Mouse (Mus musculus): ENCODE results near the gene Gm49450. TPM values are rescaled to one million over a fixed set of nuclear protein-coding genes. Genes with fewer than 3 reads are reported as not detected.

The Gm49450 gene
- total and polyA plus RNA-seq, 2 experiments from 2014 or later: 1,610 TPM; not detected in 1

- Histone ChIP-seq H3K9me3 (ENCODE audit: low read length) (no peaks in the 10 kb centered on the region), H3K4me1 (ENCODE audit: insufficient read depth) (0 out of 2 replicates have a peak, but pooled peaks cover 4% of the 10 kb centered on the region), H3K27ac (ENCODE audit: low read depth, low read length) (no peak overlapping the region), H3K4me2 (ENCODE audit: low read depth) (no peak overlapping the region), H3K9ac (no peak overlapping the region), H3K36me3 (ENCODE audit: insufficient read depth) (0 out of 2 replicates have a peak, but pooled peaks cover 4% of the 10 kb centered on the region), H3K27me3 (ENCODE audit: insufficient read depth, low read length) (no peaks in the 10 kb centered on the region), H3K4me3 (ENCODE audit: low read depth, low read length) (no peak overlapping the region)
- DNase-seq (no peak), ATAC-seq (no peak)
- no peak for TF ChIP-seq CTCF (IDR thresholded peaks at IDR 0.05; ENCODE audit: low read depth)
- 57% methylated on average over 3 of the region's 3 CpGs for WGBS
Measured at GRCm38 (mm10) chr15:98930998-98931397, 22.4 kb downstream of the Gm49450 start.

GRCm38 (mm10) chr15:98930017-98930734 is 23.2 kb downstream of the Gm49450 start:
- no peak for TF ChIP-seq CTCF (IDR thresholded peaks at IDR 0.05; ENCODE audit: low read depth)
- Histone ChIP-seq H3K4me1 (ENCODE audit: insufficient read depth) (0 out of 2 replicates have a peak, but pooled peaks cover 4% of the 10 kb centered on the region), H3K4me3 (ENCODE audit: low read depth, low read length) (no peak overlapping the region), H3K4me2 (ENCODE audit: low read depth) (no peak overlapping the region), H3K27ac (ENCODE audit: low read depth, low read length) (no peak overlapping the region), H3K9me3 (ENCODE audit: low read length) (no peaks in the 10 kb centered on the region), H3K36me3 (ENCODE audit: insufficient read depth) (0 out of 2 replicates have a peak, but pooled peaks cover 4% of the 10 kb centered on the region), H3K9ac (no peak overlapping the region), H3K27me3 (ENCODE audit: insufficient read depth, low read length) (no peaks in the 10 kb centered on the region)
- ATAC-seq: no peak
- DNase-seq: no peak
- WGBS: 50% methylated on average over 8 of the region's 8 CpGs

- 15% methylated on average over 13 of the region's 13 CpGs for WGBS
- Histone ChIP-seq H3K4me3 (ENCODE audit: low read depth, low read length) (no peak overlapping the region), H3K27ac (ENCODE audit: low read depth, low read length) (no peak overlapping the region), H3K27me3 (ENCODE audit: insufficient read depth, low read length) (no peaks in the 10 kb centered on the region), H3K4me2 (ENCODE audit: low read depth) (no peak overlapping the region), H3K9ac (no peak overlapping the region), H3K9me3 (ENCODE audit: low read length) (no peaks in the 10 kb centered on the region), H3K36me3 (ENCODE audit: insufficient read depth) (0 out of 2 replicates have a peak, but pooled peaks cover 4% of the 10 kb centered on the region), H3K4me1 (ENCODE audit: insufficient read depth) (0 out of 2 replicates have a peak, but pooled peaks cover 4% of the 10 kb centered on the region)
- peak; percentile 81 for DNase-seq
- TF ChIP-seq CTCF (IDR thresholded peaks at IDR 0.05; ENCODE audit: low read depth): peak; percentile 81
- ATAC-seq: peak; percentile 83
Measured at GRCm38 (mm10) chr15:98928598-98929240, 24.6 kb downstream of the Gm49450 start.

GRCm38 (mm10) chr15:98927566-98927965 is 25.8 kb downstream of the Gm49450 start:
- ATAC-seq (no peak), DNase-seq (no peak)
- H3K4me2 ChIP-seq (ENCODE audit: low read depth): no peak overlapping the region
- H3K27ac ChIP-seq (ENCODE audit: low read depth, low read length): no peak overlapping the region
- H3K27me3 ChIP-seq (ENCODE audit: insufficient read depth, low read length): no peaks in the 10 kb centered on the region
- no peak overlapping the region for H3K4me3 ChIP-seq (ENCODE audit: low read depth, low read length)
- no peaks in the 10 kb centered on the region for H3K9me3 ChIP-seq (ENCODE audit: low read length)
- no peaks in the 10 kb centered on the region for H3K4me1 ChIP-seq (ENCODE audit: insufficient read depth)
- no peak overlapping the region for H3K9ac ChIP-seq
- H3K36me3 ChIP-seq (ENCODE audit: insufficient read depth): 0 out of 2 replicates have a peak, but pooled peaks cover 4% of the 10 kb centered on the region
- no peak for TF ChIP-seq CTCF (IDR thresholded peaks at IDR 0.05; ENCODE audit: low read depth)
- WGBS: 83% methylated on average over 5 of the region's 5 CpGs

GRCm38 (mm10) chr15:98924682-98925081 is 28.7 kb downstream of the Gm49450 start:
- no peak for ATAC-seq
- Histone ChIP-seq H3K9ac (no peak overlapping the region), H3K36me3 (ENCODE audit: insufficient read depth) (no peaks in the 10 kb centered on the region), H3K27ac (ENCODE audit: low read depth, low read length) (no peak overlapping the region), H3K27me3 (ENCODE audit: insufficient read depth, low read length) (no peaks in the 10 kb centered on the region), H3K9me3 (ENCODE audit: low read length) (no peaks in the 10 kb centered on the region), H3K4me3 (ENCODE audit: low read depth, low read length) (no peak overlapping the region), H3K4me2 (ENCODE audit: low read depth) (no peak overlapping the region), H3K4me1 (ENCODE audit: insufficient read depth) (no peaks in the 10 kb centered on the region)
- no peak for TF ChIP-seq CTCF (IDR thresholded peaks at IDR 0.05; ENCODE audit: low read depth)
- WGBS: 70% methylated on average over 3 of the region's 3 CpGs
- no peak for DNase-seq

GRCm38 (mm10) chr15:98923031-98923537 is 30.3 kb downstream of the Gm49450 start:
- Histone ChIP-seq H3K36me3 (ENCODE audit: insufficient read depth) (no peaks in the 10 kb centered on the region), H3K9ac (no peak overlapping the region), H3K27me3 (ENCODE audit: insufficient read depth, low read length) (no peaks in the 10 kb centered on the region), H3K4me1 (ENCODE audit: insufficient read depth) (no peaks in the 10 kb centered on the region), H3K4me2 (ENCODE audit: low read depth) (no peak overlapping the region), H3K9me3 (ENCODE audit: low read length) (no peaks in the 10 kb centered on the region), H3K27ac (ENCODE audit: low read depth, low read length) (no peak overlapping the region), H3K4me3 (ENCODE audit: low read depth, low read length) (no peak overlapping the region)
- 80% methylated on average over 2 of the region's 2 CpGs for WGBS
- no peak for TF ChIP-seq CTCF (IDR thresholded peaks at IDR 0.05; ENCODE audit: low read depth)
- ATAC-seq (no peak), DNase-seq (no peak)

GRCm38 (mm10) chr15:98922581-98922980 is 30.8 kb downstream of the Gm49450 start:
- Histone ChIP-seq H3K9ac (no peak overlapping the region), H3K27me3 (ENCODE audit: insufficient read depth, low read length) (no peaks in the 10 kb centered on the region), H3K4me3 (ENCODE audit: low read depth, low read length) (no peak overlapping the region), H3K4me2 (ENCODE audit: low read depth) (no peak overlapping the region), H3K9me3 (ENCODE audit: low read length) (no peaks in the 10 kb centered on the region), H3K36me3 (ENCODE audit: insufficient read depth) (no peaks in the 10 kb centered on the region), H3K27ac (ENCODE audit: low read depth, low read length) (no peak overlapping the region), H3K4me1 (ENCODE audit: insufficient read depth) (no peaks in the 10 kb centered on the region)
- ATAC-seq (no peak), DNase-seq (no peak)
- TF ChIP-seq CTCF (IDR thresholded peaks at IDR 0.05; ENCODE audit: low read depth): no peak
- WGBS: 32% methylated on average over 3 of the region's 3 CpGs
